Mouse (Mus musculus) limb, embryonic 11.5 days (tissue): ENCODE data around the gene Tsc2. TPM values are rescaled to one million over a fixed set of nuclear protein-coding genes. Genes with fewer than 3 reads are reported as not detected.

Experiments used
- ATAC-seq: fragments of 200-750 bp; cut with Nextera tagmentation; 2 replicates; pipeline ENCODE4 v1.8.0; 2017; ENCODE audit warnings: low read depth; ENCODE audit not compliant: insufficient number of reproducible peaks, low FRiP score, low TSS enrichment
- DNase-seq: peaks from one replicate; pipeline ENCODE4 v3.0.0-alpha.2; 2015; ENCODE audit warnings: low spot score
- H3K27ac ChIP-seq: fragments of 300-500 bp; sonication (generic); replicated peaks from 2 replicates; pipeline ENCODE4 v1.5.1; 2014; ENCODE audit warnings: low read depth, mild to moderate bottlenecking, low read length
- H3K27me3 ChIP-seq: fragments of 300-500 bp; sonication (generic); 2 replicates; pipeline ENCODE4 v1.6.1; 2014; ENCODE audit warnings: mild to moderate bottlenecking, low read length, mixed read lengths; ENCODE audit not compliant: control insufficient read depth, insufficient read depth
- H3K36me3 ChIP-seq: fragments of 300-500 bp; sonication (generic); 2 replicates; pipeline ENCODE4 v1.6.1; 2014; ENCODE audit warnings: mild to moderate bottlenecking, low read length, moderate library complexity, mixed read lengths; ENCODE audit not compliant: control insufficient read depth, insufficient read depth
- H3K4me1 ChIP-seq: fragments of 300-500 bp; sonication (generic); 2 replicates; pipeline ENCODE4 v1.6.1; 2014; ENCODE audit warnings: low read length, mixed read lengths; ENCODE audit not compliant: control insufficient read depth, insufficient read depth
- H3K4me2 ChIP-seq: fragments of 300-500 bp; sonication (generic); 2 replicates; pipeline ENCODE4 v1.6.1; 2014; ENCODE audit warnings: low read depth, mild to moderate bottlenecking, moderate library complexity; ENCODE audit not compliant: severe bottlenecking
- H3K4me3 ChIP-seq: fragments of 300-500 bp; sonication (generic); 2 replicates; pipeline ENCODE4 v1.5.1; 2014; ENCODE audit warnings: low read depth, low read length
- H3K9ac ChIP-seq: fragments of 300-500 bp; sonication (generic); 2 replicates; pipeline ENCODE4 v1.6.1; 2014; ENCODE audit warnings: mild to moderate bottlenecking, low read length
- H3K9me3 ChIP-seq: fragments of 300-500 bp; sonication (generic); 2 replicates; pipeline ENCODE4 v1.6.1; 2016; ENCODE audit warnings: low read length; ENCODE audit not compliant: control insufficient read depth
- WGBS: fragments of 180-500 bp; shearing (Covaris S2); extraction: QIAGEN DNeasy Blood & Tissue Kit; methylation state at CpG from one replicate; pipeline ENCODE4 v1.1.7; 2014; 5-methylcytosine and 5-hydroxymethylcytosine counted together
- polyA plus RNA-seq: library from polyadenylated mRNA; unstranded; fragments of >200 nt; fragmentation: Nextera tagmentation; extraction: Ambion mirVana; gene quantifications from 2 replicates; pipeline ENCODE4 v1.2.1, GENCODE M21; 2014

The Tsc2 gene
- polyA plus RNA-seq, 1 experiment from 2014 or later = 62.7 TPM

- no peak overlapping the region for H3K27ac ChIP-seq
These were observed 4.5 kb upstream of the Tsc2 start for GRCm38 (mm10) chr17:24636781-24637481.

GRCm38 (mm10) chr17:24635694-24636093, 3.3 kb upstream of the Tsc2 start:
- no peak overlapping the region for H3K27ac ChIP-seq
- WGBS = 96% methylated on average over 5 of the region's 5 CpGs
- H3K36me3 ChIP-seq = peaks cover 4% of the 10 kb centered on the region; the same call in 1 of the 2 replicates
- ATAC-seq (no peak), DNase-seq (no peak)
- no peak overlapping the region for H3K4me3 ChIP-seq
- no peaks in the 10 kb centered on the region for H3K9me3 ChIP-seq
- H3K4me1 ChIP-seq = peaks cover 29% of the 10 kb centered on the region
- H3K4me2 ChIP-seq = no peak overlapping the region
- no peak overlapping the region for H3K9ac ChIP-seq
- no peaks in the 10 kb centered on the region for H3K27me3 ChIP-seq

More at GRCm38 (mm10) chr17:24636781-24637481, 4.5 kb upstream of the Tsc2 start:
- no peaks in the 10 kb centered on the region for H3K27me3 ChIP-seq
- peaks cover 5% of the 10 kb centered on the region; the same call in 1 of the 2 replicates for H3K36me3 ChIP-seq
- DNase-seq (no peak), ATAC-seq (no peak)
- WGBS = 69% methylated on average over 5 of the region's 5 CpGs
- no peak overlapping the region for H3K4me2 ChIP-seq
- H3K9ac ChIP-seq = no peak overlapping the region
- no peak overlapping the region for H3K4me3 ChIP-seq
- H3K9me3 ChIP-seq = no peaks in the 10 kb centered on the region
- H3K4me1 ChIP-seq = peaks cover 25% of the 10 kb centered on the region

- ATAC-seq (no peak), DNase-seq (no peak)
- Histone ChIP-seq H3K4me2 (no peak overlapping the region), H3K4me1 (peaks cover 23% of the 10 kb centered on the region), H3K9ac (no peak overlapping the region), H3K9me3 (no peaks in the 10 kb centered on the region), H3K36me3 (peaks cover 5% of the 10 kb centered on the region; the same call in 1 of the 2 replicates), H3K27ac (no peak overlapping the region), H3K27me3 (no peaks in the 10 kb centered on the region), H3K4me3 (no peak overlapping the region)
- 96% methylated on average over 4 of the region's 4 CpGs for WGBS
These were observed 2.6 kb upstream of the Tsc2 start for GRCm38 (mm10) chr17:24635024-24635423.

DNA sequence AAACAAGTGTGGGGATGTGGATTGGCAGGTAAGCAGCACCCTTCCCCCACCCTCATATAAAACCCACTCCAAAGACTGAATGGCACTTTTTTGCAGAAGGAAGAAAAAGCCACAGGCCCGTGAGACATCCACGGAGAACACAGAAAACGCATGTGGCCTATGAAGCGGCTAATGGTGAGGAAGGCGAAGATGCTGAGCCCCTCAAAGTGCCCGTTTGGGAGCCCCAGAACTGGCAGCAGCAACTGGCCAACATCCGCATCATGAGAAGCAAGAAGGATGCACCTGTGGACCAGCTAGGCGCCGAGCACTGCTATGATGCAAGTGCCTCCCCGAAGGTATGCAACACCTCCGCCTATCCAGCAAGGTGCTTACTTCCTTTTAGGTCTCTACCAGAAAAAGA, 1.4 kb upstream of the Tsc2 start:
- 96% methylated on average over 11 of the region's 11 CpGs for WGBS
- peaks cover 10% of the 10 kb centered on the region; the same call in 1 of the 2 replicates for H3K36me3 ChIP-seq

DNA sequence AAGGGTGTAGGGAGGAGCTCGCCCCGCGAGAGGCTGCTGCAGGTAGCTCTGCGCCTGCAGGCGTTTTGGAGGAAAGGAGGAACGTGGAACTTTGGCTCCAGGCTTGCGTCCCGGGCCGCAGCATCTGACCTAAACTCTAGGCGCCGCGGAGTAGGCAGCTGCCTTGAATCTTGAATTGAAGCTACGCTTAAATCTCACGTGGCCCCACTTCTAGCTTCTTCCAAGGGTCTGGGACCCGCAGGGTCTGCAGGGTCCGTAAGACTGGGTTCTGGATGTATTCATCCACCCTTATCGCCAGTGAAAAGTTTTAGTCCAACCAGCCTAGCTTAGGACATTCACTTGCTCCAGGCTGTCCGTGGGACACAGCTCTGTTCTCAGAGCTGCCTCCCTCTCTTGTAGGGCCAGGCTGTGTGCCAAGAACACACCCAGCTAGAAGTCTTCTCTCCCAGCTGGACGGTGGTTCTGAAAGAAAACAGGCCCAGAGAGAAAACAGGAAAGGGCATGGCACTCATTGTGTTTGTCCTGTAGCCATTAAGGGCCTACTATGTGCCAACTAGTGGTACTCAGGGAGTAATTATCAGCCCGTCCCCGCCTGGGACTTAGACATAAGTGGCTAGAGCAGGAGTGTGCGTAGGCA, 501 bp upstream of the Tsc2 start:
- H3K9me3 ChIP-seq = no peaks in the 10 kb centered on the region
- peak overlapping the region; percentile 70 for H3K9ac ChIP-seq
- peak overlapping the region; percentile 82 for H3K4me2 ChIP-seq
- peak overlapping the region; percentile 74 for H3K27ac ChIP-seq
- no peak for DNase-seq
- peaks cover 10% of the 10 kb centered on the region; the same call in 1 of the 2 replicates for H3K36me3 ChIP-seq
- WGBS = 14% methylated on average over 22 of the region's 22 CpGs
- H3K4me3 ChIP-seq = peak overlapping the region; percentile 59
- H3K4me1 ChIP-seq = peaks cover 9% of the 10 kb centered on the region; the same call in 1 of the 2 replicates
- no peaks in the 10 kb centered on the region for H3K27me3 ChIP-seq
- peak; percentile 31 for ATAC-seq

More for the DNA sequence above, 1.4 kb upstream of the Tsc2 start:
- ATAC-seq (no peak), DNase-seq (no peak)
- Histone ChIP-seq H3K4me3 (no peak overlapping the region), H3K27ac (no peak overlapping the region), H3K4me1 (peaks cover 13% of the 10 kb centered on the region), H3K9ac (no peak overlapping the region), H3K4me2 (no peak overlapping the region), H3K9me3 (no peaks in the 10 kb centered on the region), H3K27me3 (no peaks in the 10 kb centered on the region)

GRCm38 (mm10) chr17:24630072-24630471, 2.4 kb downstream of the Tsc2 start:
- no peak overlapping the region for H3K4me3 ChIP-seq
- ATAC-seq (no peak), DNase-seq (no peak)
- peaks cover 9% of the 10 kb centered on the region; the same call in 1 of the 2 replicates for H3K4me1 ChIP-seq
- no peaks in the 10 kb centered on the region for H3K9me3 ChIP-seq
- no peak overlapping the region for H3K9ac ChIP-seq
- peaks cover 17% of the 10 kb centered on the region; the same call in 1 of the 2 replicates for H3K36me3 ChIP-seq
- no peak overlapping the region for H3K27ac ChIP-seq
- WGBS = 90% methylated on average over 14 of the region's 14 CpGs
- H3K27me3 ChIP-seq = no peaks in the 10 kb centered on the region
- H3K4me2 ChIP-seq = no peak overlapping the region

DNA sequence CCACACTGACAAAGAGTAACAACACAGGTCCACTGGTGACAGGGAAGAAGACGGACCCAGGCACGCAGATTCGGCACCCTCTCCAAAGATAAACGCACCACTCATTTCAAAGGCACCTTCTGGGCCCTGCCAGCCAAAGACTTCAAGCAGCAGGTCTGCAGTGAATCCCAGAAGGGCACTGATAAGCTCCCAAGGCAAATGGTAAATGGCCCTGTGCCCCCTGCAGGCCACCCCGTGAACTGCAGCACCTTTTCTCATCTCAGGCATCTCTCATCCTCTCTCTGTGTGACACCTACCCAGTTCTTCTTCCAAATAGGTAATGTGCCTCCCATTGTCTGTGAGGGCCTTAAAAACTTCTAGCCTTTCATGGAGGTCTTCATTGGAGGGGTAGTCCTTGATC, 3.8 kb downstream of the Tsc2 start:
- peaks cover 9% of the 10 kb centered on the region; the same call in 1 of the 2 replicates for H3K4me1 ChIP-seq
- H3K27me3 ChIP-seq = no peaks in the 10 kb centered on the region
- no peak overlapping the region for H3K27ac ChIP-seq
- WGBS = 56% methylated on average over 5 of the region's 5 CpGs
- peaks cover 17% of the 10 kb centered on the region; the same call in 1 of the 2 replicates for H3K36me3 ChIP-seq
- no peak overlapping the region for H3K4me2 ChIP-seq
- ATAC-seq (no peak), DNase-seq (peak; percentile 83)
- no peaks in the 10 kb centered on the region for H3K9me3 ChIP-seq
- no peak overlapping the region for H3K9ac ChIP-seq
- no peak overlapping the region for H3K4me3 ChIP-seq

DNA sequence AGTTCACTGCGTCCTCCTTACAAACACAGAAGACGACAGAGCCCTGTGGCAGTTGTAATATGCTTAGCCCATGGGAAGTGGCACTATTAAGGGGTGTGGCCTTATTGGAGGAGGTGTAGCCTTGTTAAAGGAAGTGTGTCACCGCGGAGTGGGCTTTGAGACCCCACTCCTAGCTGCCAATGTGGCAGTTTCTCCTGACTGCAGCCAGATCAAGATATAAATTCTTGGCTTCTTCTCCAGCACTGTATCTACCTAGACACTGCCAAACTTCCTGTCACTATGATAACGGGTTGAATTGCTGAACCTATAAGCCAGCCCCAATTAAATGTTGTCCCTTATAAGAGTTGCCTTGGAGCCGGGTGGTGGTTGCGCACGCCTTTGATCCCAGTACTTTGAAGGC, 7.0 kb downstream of the Tsc2 start:
- no peak overlapping the region for H3K4me2 ChIP-seq
- H3K9ac ChIP-seq = no peak overlapping the region
- no peaks in the 10 kb centered on the region for H3K4me1 ChIP-seq
- H3K4me3 ChIP-seq = no peak overlapping the region
- DNase-seq (no peak), ATAC-seq (no peak)
- H3K27ac ChIP-seq = no peak overlapping the region
- 94% methylated on average over 8 of the region's 8 CpGs for WGBS
- no peaks in the 10 kb centered on the region for H3K27me3 ChIP-seq
- H3K9me3 ChIP-seq = no peaks in the 10 kb centered on the region
- peaks cover 29% of the 10 kb centered on the region for H3K36me3 ChIP-seq
